Mouse (Mus musculus) megakaryocyte progenitor cell, adult 5-6 weeks (primary cell): Measurements from ENCODE around the gene Cldn7. TPM values are rescaled to one million over a fixed set of nuclear protein-coding genes. Genes with fewer than 3 reads are reported as not detected.

Experiments
- ATAC-seq: replicated peaks from 2 replicates; pipeline ENCODE4 v1.8.0; 2016; ENCODE audit warnings: mild to moderate bottlenecking, moderate TSS enrichment, inconsistent platforms; ENCODE audit not compliant: poor library complexity
- total RNA-seq, 2 experiments: library from RNA; stranded (forward) in 1 of 2; stranded (reverse) in 1 of 2; fragments of 157-497, 149-512 nt in 1 of 2; fragments of 200-1000 nt in 1 of 2; gene quantifications; 2 replicates each; pipeline versions ENCODE4 v1.2.3 to v1.2.4; 2015 to 2017

The Cldn7 gene
- total RNA-seq, 2 experiments from 2014 or later, result not detected

DNA sequence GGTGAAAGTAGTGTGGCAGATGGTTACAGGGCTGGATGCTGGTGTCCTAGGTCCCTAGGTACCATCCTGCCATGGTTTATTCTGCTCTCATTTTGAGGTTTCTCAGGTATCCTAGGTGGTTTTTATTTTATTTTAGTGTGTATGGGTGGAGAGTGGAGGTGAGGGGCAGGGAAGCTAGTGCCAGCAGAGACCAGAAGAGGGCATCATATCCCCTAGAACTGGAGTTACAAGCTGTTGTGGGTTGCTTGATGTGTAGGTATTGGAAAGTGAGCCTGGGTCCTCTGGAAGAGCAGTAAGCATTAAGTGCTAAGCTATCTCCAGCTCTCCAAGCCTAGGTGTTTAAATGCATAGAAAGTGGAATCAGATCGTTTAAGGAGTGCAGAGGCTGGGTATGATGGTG lies 12.3 kb upstream of the Cldn7 start:
- no peak for ATAC-seq

DNA sequence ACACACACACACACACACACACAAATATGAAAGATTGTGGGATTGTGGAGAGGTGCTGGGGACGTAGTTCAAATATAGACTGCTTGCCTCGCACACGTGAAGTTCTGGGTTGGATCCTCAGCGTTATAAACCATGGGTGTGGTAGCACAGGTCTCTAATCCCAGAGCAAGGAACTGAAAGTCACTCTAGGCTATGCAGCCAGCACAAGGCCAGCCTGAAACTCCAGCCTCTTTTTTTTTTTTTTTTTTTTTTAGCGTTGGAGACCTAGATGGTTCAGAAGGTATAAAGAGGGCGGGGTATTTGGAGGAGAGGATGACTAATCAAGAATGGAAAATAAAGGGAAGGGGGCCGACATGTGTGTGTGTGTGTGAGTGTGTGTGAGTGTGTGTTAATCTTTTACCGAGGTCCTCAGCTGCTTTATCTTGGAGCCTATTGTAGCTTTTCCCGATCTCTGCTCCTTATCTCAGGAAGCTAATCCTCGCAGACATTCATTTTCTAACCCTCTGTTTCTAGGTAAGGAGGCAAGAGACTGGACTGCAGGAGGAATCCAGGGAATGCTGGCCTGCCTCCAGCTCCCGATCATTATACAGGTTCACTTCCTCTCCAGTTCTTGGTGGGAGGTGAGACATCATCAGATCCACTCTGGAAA lies 11.2 kb upstream of the Cldn7 start:
- no peak for ATAC-seq

DNA sequence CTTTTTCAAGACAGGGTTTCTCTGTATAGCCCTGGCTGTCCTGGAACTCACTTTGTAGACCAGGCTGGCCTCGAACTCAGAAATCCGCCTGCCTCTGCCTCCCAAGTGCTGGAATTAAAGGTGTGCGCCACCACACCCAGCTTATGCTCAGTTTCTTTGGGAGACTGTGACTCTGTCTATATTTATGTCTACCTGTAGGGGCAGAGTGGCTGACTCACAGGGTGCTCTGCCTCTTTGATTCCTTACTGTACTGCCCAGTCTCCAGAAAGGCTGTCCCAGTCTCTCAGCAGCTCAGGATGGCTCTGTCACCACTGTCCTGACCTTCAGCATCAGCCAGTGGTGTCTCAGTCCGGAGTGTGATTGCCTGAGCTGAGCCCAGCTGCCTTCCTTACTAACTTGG lies 9.0 kb upstream of the Cldn7 start:
- peak; percentile 48; the same call in 1 of the 2 replicates for ATAC-seq

DNA sequence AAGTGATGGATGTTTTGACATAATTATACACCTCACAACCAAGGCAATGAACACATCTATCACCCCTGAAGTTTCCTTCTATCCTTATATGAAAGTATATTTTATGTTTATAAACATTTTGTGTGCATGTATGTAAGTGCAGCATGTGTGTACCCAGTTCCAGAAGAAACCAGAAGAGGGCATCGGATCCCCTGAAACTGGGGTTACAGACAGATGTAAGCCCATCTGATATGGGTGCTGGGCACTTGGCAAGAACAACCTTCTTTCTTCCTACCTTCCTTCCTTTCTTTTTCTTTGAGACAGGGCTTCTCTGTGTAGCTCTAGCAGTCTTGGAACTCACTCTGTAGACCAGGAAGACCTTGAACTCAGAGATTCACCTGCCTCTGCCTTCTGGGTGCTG lies 8.4 kb upstream of the Cldn7 start:
- ATAC-seq, result 0 out of 2 replicates have a peak, but pooled peaks have one; percentile 54

DNA sequence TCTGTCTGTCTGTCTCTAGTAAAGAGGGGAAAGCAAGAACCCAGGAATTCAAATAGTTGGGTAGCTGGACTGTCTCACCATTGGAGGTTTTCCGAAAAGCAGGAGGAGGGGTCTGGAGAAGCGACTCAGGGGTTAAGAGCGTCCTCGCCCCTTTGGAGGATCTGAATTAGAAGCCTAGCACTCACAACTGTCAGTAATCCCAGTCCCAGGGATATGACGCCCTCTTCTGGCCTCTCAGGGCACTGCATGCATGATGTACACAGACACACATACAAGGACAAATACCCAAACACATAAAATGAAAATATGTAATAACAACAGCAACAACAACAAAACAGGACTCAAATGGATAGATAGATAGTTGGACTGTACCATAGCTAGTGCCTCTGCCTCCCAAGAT lies 4.0 kb upstream of the Cldn7 start:
- peak; percentile 55 for ATAC-seq

DNA sequence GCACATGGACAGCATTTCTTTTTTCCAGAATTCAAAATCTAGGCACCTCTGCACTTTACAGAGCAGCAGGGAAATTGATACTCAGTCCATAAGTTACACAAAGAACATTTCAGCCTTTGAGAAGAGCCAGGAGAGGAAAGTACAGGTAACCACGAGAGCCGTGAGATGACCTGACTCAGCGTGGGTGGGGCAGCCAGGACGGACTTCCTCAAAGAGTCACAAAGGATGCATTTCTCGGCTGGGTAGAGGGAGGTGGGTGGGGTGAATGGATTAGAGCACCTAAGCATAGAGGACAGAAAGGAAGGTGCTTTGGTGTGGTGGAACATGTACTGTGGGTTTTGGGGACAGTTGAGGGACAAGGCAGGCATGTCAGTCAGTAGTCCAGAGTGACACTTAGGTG lies 2.7 kb upstream of the Cldn7 start:
- ATAC-seq, result no peak

DNA sequence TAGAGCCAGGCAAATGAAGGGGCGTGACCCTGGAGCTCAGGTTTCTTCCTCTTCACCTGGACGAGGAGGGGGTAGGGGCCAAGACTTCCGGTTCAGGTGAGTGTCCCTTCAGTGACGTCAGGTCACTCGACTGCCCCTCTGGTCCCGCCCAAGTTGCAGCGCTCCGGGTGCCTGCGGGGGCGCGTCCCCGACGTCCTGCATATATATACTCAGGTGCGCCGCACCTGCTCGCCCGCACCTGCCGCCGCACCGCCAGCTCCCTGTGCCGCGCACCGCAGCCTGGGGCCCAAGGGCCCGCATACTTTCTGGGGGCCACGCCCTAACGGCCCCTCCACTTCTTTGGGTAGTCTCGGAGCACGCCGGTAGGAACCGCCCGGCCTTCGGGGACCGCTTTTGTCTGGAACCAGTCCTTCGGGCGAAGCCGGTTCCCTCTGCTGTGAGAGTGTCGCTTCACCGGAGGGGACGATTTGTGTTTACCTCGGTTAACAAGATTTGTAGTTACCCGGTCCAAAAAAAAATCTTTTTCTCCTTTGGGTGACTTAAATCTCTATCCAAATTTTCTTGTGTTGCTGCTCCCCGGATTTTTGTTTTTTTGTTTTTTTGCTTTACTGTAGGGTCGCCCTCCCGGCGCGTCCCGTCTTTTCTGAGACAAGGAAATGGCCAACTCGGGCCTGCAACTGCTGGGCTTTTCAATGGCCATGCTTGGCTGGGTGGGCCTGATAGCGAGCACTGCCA lies 859 bp downstream of the Cldn7 start:
- ATAC-seq, result no peak

DNA sequence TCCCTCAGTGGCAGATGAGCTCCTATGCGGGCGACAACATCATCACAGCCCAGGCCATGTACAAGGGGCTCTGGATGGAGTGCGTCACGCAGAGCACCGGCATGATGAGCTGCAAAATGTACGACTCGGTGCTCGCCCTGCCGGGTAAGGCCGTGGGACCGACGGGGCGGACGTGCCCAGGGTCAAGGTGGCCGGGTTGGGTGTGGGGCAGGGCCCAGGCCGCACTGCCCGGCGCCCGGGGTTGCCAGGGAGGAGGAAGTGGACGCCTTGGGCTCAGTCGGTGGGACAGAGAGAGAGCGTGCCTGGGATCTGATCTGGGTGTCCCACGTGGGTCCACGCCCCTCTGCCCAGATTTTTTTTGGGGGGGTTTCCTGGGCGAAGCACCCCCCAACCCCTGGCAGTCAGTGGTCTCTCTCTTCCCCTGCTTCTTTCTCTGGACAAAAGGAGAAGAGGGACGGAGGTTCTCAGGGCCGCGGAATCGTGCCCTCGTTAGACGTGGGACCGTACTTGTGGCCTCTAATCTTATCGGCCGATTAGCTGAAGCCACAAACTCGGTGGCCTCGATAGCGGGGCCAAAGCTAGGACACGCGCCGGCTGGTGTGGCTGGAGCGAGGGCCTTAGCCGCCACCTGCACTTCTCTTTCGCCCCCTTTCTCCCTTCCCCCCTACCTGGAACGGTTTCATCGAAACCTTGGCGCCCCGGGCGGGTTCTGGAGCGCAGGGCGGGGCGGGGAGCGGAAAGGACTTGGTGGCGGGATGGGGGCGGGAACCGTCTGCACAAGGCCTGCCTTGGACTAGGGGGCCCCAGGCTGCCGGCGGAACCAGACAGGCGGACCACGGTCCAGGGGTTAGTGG lies 1.7 kb downstream of the Cldn7 start:
- peak; percentile 51 for ATAC-seq

DNA sequence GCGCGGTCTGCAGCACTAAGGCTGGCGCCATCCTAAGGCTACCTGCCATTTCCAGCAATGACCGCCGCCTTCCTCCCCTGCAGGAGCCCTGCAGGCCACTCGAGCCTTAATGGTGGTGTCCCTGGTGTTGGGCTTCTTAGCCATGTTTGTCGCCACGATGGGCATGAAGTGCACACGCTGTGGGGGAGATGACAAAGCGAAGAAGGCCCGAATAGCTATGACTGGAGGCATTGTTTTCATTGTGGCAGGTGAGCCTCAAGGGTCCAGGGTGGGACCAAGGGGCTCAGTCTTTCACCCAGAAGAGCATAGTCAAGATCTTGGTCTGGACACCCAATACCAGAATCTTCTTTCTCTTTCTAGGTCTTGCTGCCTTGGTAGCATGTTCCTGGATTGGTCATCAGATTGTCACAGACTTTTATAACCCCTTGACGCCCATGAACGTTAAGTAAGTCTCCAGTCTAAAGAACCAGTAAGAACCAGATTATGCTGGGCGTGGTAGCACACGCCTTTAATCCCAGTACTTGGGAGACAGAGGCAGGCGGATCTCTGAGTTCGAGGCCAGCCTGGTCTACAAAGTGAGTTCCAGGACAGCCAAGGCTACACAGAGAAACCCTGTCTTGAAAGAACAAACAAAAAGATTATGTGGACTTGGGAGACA lies 2.4 kb downstream of the Cldn7 start:
- ATAC-seq, result no peak

DNA sequence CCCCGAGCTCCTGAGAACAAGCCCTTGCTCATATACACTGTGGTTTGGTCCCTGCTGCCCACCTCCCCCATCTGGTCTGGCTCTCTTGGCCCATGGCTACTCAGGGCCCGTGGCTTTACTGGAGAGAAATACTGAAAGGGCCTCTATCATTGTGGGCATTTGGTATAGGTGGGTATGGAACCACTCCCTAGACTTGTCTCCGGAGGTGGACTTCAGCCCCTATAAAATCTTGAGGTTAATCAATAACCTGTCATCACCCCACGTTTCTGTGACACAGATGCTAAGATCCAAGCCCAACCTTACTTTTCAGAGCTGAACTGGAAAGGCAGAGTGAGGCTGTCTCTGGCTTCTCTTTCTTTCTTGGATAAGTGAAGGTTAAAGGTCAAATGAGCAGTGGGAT lies 4.2 kb downstream of the Cldn7 start:
- ATAC-seq, result no peak

DNA sequence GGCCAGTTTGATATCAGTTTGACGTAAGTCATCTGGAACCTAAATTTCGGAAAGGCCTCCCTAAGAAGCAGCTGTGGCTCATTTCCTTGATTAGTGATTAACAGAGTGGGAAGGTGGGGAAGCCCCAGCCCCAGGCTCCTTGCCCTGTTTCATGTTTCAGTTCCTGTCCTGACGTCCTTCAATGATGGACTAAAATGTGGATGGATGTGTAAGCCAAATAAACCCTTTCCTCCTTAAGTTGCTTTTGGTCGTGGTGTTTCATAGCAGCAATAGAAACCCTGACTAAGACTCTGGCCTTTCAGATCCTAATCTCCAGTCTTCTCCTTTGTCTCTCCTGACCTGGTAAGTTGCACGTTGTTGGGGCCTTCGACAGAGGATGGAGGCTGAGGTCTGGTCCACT lies 5.6 kb downstream of the Cldn7 start:
- ATAC-seq, result no peak

DNA sequence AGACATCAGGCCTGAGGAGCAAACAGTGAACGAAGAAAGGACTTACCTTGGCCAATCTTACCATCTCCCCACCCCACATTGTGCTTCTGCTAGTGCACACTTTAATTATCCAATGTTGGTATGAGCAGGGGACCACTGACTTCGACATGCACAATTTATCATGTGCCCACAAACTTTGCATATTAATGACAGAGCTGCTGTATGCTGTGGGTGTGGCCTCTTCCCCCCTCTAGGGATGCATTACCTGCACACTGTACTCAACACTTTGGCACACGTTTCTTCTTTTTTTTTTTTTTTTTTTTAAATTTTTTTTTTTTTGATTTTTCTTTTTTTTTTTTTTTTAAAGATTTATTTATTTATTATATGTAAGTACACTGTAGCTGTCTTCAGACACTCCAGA lies 6.2 kb downstream of the Cldn7 start:
- no peak for ATAC-seq

DNA sequence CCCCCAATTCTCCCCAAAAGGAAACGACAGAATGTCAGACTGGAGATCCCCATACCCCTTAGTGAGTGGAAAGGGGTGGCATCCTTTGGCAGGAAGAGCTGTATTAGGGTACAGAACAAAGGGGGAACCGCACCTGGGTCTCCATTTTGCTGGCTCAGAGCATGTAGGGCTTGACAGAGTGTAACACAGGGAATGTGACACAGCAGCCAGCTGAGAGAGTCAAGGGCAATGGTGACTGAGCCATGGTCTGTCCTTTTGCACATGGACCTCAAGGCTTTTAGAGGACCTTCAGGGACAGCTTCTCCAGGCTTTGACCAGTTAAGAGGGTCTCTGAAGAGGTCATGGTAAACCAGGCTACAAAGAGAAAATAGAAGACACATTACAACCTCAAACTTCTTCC lies 10.3 kb downstream of the Cldn7 start:
- ATAC-seq, result no peak

DNA sequence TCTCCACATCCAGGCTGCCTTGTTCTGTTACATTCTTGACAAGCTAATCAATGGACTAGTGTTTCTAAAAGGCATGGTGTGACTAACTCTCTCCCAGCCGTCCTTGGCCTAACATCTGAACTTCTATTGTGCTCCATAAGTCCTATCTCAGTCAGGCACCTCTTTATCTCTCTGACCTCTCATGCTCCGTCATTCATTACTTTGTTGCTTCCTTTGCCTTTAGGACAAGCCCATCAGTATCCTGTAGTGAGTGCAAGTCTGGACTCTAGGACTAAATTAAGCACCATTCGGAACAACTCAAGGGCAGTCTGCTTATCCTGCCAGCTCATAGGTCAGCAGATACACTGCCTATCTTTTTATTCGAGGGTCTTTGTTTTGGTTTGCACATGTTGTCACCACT lies 11.7 kb downstream of the Cldn7 start:
- ATAC-seq, result no peak

DNA sequence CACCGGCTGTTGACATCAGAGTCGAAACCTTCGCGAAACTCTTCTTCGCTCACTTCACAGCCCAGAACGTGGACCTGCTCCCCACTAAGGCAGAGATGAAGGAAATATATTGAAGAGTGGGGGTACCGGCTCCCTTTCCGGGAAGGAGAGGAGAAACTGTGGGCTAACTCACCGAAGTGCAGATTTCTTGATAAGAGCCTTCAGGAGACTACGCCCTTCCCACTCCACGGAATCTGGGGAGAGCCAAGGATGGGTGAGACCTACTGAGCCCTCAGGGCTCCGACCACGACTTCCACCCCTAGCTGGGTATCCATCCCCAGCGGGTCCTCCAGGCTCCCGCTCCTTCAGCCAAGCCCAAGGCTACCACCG lies 15.2 kb downstream of the Cldn7 start:
- ATAC-seq, result peak; percentile 18

DNA sequence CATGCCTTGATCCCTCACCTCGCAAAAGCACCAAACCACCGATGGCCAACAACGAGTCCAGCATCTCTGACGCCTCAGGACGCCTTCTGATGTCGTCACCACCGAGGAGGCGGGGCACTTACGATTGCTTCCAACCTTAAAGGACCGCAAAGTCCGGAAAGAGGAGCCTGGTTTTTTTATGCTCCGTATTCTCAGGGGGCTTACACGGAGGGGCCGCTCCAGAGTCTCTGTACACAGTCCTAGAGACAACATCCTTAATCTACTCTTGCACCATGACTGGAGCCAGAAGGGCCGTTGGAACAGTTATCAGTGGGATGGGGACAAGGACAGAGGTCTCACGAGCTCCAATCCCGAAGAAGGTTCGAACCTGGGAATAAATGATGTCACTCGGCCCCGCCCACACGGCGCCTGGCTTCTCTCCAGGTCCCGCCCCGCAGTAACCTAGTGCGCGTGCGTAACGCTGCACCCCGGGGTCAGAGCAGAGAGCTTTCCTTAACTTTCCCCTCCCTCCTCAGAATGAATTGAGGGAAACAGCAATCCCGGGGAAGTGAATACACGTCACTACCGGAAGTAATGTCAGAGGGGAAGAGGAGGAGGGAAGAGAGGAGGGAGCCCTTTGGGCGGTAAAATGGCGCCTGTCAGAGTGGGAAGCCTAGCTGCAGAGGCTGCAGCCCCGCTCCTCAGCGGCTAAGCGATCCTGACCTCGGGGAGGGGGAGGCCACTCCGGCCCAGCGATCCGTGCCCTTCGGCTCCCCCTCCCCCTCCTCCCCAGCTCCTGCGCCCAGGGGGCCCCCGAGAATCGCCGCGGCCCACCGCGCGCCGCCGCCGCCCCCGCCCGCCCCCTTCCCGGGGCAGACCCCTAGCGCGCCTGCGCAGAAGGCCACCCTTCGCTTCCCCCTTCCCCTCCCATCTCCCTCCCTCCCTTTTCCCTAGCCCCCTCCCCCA lies 15.9 kb downstream of the Cldn7 start:
- ATAC-seq, result peak; percentile 93

DNA sequence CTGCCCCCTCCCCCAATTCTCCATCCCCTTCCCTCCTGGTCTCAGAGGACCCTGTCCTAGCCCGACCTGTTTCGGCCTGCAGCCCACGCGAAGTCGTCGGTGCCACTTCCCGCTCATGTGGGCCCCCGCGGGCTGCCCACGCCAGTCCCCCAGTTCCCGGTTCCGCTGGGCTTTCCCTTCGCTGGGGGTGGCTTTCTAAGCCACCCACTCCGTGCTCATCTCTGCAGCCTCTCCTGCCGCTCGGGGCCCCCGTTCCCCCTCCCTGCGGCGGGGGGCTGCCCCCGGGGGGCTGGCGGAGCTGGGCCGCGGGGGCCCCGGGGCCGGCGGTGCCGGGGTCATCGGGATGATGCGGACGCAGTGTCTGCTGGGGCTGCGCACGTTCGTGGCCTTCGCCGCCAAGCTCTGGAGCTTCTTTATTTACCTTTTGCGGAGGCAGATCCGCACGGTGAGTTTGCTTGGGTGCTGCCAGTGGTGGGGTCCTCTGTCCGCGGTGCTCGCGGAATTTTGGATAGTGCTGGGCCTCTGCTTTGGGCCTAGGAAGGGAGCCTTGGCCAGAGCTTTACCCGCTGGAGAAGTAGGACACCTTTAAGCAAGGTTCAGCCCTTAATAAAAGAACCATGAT lies 16.7 kb downstream of the Cldn7 start, which contains the start of gene Ctdnep1:
TSS of gene Ctdnep1 (plus strand) at position 16 of the 622 bp plus-strand sequence.
- ATAC-seq, result no peak

DNA sequence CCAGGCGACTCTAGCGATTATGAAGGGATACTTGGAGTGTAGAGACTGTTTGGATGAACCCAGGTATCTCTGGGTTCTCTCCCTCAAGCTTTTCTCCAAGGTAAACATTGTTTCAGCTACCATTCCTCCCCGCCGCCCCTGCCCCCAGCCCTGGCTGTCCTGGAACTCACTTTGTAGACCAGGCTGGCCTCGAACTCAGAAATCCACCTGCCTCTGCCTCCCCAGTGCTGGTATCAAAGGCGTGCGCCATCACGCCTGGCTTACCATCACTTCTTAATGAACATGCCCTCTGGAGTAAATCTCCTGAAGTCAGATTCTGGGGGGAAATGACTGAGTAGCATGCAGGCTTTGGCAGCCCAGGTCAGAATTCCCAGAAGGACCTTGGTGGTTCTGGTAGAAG lies 17.6 kb downstream of the Cldn7 start, which contains the start of gene Elp5:
TSS of gene Elp5 (minus strand) at position 293 of the 400 bp plus-strand sequence.
- no peak for ATAC-seq

DNA sequence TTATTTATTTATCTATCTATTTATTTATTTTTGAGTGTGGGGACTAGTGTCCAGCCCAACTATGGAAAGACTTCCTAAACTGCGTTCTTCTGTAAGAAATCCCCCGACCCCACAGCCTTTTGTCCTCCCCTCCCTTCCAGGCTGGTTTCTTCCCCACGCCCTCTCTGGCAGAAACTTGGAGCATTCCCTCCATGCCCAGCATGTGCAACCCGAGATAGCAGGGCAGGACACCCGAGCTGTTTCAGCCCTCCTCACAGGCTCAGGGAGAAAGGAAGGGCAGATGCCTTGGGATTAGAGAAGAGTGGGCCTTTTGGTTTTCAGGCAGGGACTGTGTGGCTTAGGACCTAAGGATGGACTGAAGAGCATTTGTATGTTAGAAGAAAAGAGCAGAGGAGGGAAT lies 18.3 kb downstream of the Cldn7 start:
- no peak for ATAC-seq

DNA sequence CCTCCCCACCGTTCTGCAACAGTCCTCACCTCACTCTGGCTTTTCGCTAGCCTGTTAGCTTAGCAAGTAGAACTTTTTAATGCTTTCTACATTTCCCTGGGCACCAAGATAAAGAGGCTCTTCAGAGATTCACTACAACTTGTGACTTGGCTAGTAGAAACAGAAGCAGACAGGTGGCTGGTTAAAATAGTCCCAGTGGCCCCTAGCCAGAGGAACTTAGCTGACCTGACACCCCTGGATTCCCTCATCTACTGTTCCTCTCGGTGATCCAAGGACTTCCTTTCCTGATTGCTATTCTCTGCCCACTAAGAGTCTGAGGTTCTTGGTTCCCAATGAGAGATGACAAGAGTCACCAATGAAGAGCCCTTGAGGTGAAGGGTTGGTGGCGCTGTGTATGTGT lies 18.8 kb downstream of the Cldn7 start:
- ATAC-seq, result no peak
